Mouse (Mus musculus): Measurements from ENCODE around the gene Myo10. TPM values are rescaled to one million over a fixed set of nuclear protein-coding genes. Genes with fewer than 3 reads are reported as not detected.

Gene Myo10
- total and polyA plus RNA-seq, 2 experiments from 2014 or later: 29.2 to 30.0 TPM

DNA sequence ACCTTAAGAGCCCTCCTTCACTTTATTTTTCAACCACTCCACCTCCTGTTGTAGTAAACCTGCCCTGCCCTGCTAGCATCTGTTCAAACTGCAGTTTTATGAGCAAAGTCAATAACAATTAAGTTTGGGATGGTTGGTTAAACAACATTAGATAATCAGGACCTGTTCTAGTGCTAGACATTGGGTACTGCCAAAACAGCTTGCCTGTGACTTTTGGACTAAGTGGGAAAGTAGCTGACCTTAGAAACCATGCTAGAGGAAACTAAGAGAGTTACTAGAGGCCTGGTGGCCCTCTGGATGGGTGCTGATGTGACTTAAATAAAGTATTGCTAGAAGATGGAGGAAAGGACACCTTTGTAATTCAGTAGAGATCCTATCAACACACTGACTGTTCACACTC is 199.7 kb downstream of the Myo10 start:
- Histone ChIP-seq H3K9me3 (ENCODE audit: low read length) (no peaks in the 10 kb centered on the region), H3K4me3 (ENCODE audit: low read length) (no peak overlapping the region), H3K27me3 (ENCODE audit: insufficient read depth, low read length) (no peaks in the 10 kb centered on the region), H3K4me1 (ENCODE audit: insufficient read depth, low read length) (no peaks in the 10 kb centered on the region), H3K36me3 (ENCODE audit: insufficient read depth, low read length) (no peaks in the 10 kb centered on the region), H3K9ac (replicated peaks; ENCODE audit: low read length) (no peak overlapping the region), H3K27ac (no peak overlapping the region), H3K4me2 (ENCODE audit: low read depth, low read length) (no peak overlapping the region)
- DNase-seq (ENCODE audit: low spot score) (no peak), ATAC-seq (no peak)
- no peak for TF ChIP-seq CTCF (IDR thresholded peaks at IDR 0.05; ENCODE audit: low read depth)

DNA sequence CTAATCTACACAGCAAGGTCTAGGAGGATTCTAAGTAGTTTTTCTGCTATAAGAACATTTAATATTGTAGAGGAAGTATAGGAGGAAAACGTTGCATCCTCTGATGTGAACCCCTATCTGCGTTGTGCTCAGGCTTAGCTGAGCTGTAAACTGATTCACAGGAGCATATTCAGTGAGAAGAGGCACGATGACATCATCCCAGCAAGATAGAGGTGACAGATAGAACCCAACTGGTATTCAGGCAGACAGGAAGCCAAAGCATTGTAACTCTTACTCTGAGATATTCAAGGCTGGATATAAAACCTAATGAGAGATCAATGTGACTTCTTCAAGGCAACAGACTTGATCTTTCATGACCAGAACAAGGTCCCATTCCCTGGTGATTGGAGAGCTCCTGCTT is 200.3 kb downstream of the Myo10 start:
- no peak for TF ChIP-seq CTCF (IDR thresholded peaks at IDR 0.05; ENCODE audit: low read depth)
- no peaks in the 10 kb centered on the region for H3K9me3 ChIP-seq (ENCODE audit: low read length)

DNA sequence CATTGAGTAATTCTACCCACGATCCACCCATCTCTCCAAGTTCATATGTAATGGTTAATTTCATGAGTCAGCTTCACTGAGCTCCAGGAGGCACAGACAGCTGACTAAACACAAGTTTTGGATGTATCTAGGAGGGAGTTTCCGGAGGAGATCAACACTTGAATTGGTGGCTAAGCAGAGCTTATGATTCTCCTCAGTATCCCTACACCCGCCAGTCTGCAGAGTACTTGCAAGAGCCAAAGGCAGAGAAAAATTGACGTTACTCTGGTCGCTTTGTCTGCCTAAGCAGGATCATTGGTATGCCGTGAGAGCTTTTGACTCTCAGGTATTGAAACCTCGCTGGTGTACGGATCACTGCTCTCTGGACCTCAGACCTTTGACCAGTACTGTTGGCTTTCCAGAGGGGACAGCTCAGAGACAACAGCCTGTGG is 204.2 kb downstream of the Myo10 start:
- ATAC-seq (no peak), DNase-seq (ENCODE audit: low spot score) (no peak)
- TF ChIP-seq CTCF (IDR thresholded peaks at IDR 0.05; ENCODE audit: low read depth): no peak
- 79% methylated on average over 8 of the region's 8 CpGs for WGBS
- Histone ChIP-seq H3K4me1 (ENCODE audit: insufficient read depth, low read length) (no peaks in the 10 kb centered on the region), H3K27me3 (ENCODE audit: insufficient read depth, low read length) (no peaks in the 10 kb centered on the region), H3K36me3 (ENCODE audit: insufficient read depth, low read length) (no peaks in the 10 kb centered on the region), H3K4me3 (ENCODE audit: low read length) (no peak overlapping the region), H3K9me3 (ENCODE audit: low read length) (no peaks in the 10 kb centered on the region), H3K27ac (no peak overlapping the region), H3K9ac (replicated peaks; ENCODE audit: low read length) (no peak overlapping the region), H3K4me2 (ENCODE audit: low read depth, low read length) (no peak overlapping the region)

More for the DNA sequence above, 200.3 kb downstream of the Myo10 start:
- no peaks in the 10 kb centered on the region for H3K27me3 ChIP-seq (ENCODE audit: insufficient read depth, low read length)
- H3K4me2 ChIP-seq (ENCODE audit: low read depth, low read length): no peak overlapping the region
- no peak overlapping the region for H3K9ac ChIP-seq (replicated peaks; ENCODE audit: low read length)
- H3K27ac ChIP-seq: no peak overlapping the region
- 61% methylated on average over 3 of the region's 3 CpGs for WGBS
- ATAC-seq: no peak
- no peak for DNase-seq (ENCODE audit: low spot score)
- H3K4me3 ChIP-seq (ENCODE audit: low read length): no peak overlapping the region
- H3K36me3 ChIP-seq (ENCODE audit: insufficient read depth, low read length): no peaks in the 10 kb centered on the region
- H3K4me1 ChIP-seq (ENCODE audit: insufficient read depth, low read length): no peaks in the 10 kb centered on the region

DNA sequence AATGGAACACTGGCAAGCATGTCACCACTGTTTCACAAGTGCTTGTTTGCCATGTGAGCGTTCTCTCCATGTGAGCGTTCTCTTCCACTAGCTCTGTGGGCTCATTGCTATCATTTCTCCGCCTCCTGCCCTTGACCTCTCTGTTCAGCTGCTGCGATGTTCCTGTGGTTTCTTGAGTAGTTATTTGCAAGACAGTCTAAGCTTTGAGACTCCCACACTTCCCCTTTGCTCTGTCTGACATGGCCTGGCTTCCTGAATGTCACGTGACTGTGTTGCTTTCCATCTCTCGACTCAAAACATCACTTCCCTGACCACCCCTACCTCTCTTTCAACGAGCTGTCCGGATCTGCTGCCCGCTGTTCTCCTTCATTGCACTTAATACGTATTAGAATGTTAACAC is 206.1 kb downstream of the Myo10 start:
- H3K9ac ChIP-seq (replicated peaks; ENCODE audit: low read length): no peak overlapping the region
- no peak overlapping the region for H3K27ac ChIP-seq
- no peaks in the 10 kb centered on the region for H3K27me3 ChIP-seq (ENCODE audit: insufficient read depth, low read length)
- DNase-seq (ENCODE audit: low spot score) (no peak), ATAC-seq (no peak)
- no peak overlapping the region for H3K4me3 ChIP-seq (ENCODE audit: low read length)
- no peak for TF ChIP-seq CTCF (IDR thresholded peaks at IDR 0.05; ENCODE audit: low read depth)
- WGBS: 75% methylated on average over 10 of the region's 10 CpGs
- no peaks in the 10 kb centered on the region for H3K9me3 ChIP-seq (ENCODE audit: low read length)
- no peaks in the 10 kb centered on the region for H3K36me3 ChIP-seq (ENCODE audit: insufficient read depth, low read length)
- H3K4me1 ChIP-seq (ENCODE audit: insufficient read depth, low read length): no peaks in the 10 kb centered on the region
- no peak overlapping the region for H3K4me2 ChIP-seq (ENCODE audit: low read depth, low read length)

DNA sequence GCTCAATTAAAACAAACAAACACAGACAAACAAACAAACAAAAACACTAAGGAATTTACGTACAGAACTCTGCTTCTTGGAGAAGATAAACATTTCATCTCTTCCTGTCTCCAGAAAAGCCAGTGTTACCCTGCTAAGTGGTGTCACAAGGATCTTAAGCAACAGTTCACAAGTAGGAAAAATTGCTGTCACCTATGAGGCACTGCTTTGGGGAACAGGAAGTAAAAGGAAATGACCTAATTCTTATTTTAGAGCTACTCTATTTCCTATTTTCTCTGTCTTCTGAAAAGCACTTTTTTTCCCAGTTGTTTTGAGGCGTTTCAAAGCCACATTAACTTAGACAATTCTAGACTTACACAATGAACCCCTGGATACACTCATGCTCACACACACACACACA is 208.1 kb downstream of the Myo10 start:
- 78% methylated on average over 2 of the region's 2 CpGs for WGBS
- no peak for ATAC-seq
- H3K27ac ChIP-seq: no peak overlapping the region

DNA sequence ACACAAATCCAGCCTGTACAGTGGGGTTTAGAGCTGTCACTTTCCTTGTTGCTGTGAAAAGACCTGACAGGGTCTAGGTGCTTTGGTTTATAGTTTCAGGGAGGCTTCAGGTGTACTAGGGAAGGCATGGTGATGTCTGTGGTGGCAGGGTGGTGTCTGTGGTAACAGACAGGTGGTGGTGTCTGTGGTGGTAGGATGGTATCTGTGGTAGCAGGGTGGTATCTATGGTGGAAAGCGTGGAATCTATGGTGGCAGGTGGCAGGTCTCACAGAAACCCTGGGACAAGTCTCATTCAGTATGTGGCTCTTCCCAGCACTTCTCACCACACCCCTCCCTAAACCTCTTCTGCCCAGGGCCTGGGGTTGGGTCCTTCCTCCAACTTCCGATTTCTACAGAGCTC is 212.0 kb downstream of the Myo10 start:
- Histone ChIP-seq H3K4me1 (ENCODE audit: insufficient read depth, low read length) (no peaks in the 10 kb centered on the region), H3K27ac (no peak overlapping the region), H3K4me3 (ENCODE audit: low read length) (no peak overlapping the region), H3K27me3 (ENCODE audit: insufficient read depth, low read length) (no peaks in the 10 kb centered on the region), H3K36me3 (ENCODE audit: insufficient read depth, low read length) (no peaks in the 10 kb centered on the region), H3K9ac (replicated peaks; ENCODE audit: low read length) (no peak overlapping the region), H3K9me3 (ENCODE audit: low read length) (no peaks in the 10 kb centered on the region), H3K4me2 (ENCODE audit: low read depth, low read length) (no peak overlapping the region)
- ATAC-seq (no peak), DNase-seq (ENCODE audit: low spot score) (no peak)
- TF ChIP-seq CTCF (IDR thresholded peaks at IDR 0.05; ENCODE audit: low read depth): no peak
- 82% methylated on average over 2 of the region's 2 CpGs for WGBS

More for the DNA sequence above, 208.1 kb downstream of the Myo10 start:
- Histone ChIP-seq H3K4me2 (ENCODE audit: low read depth, low read length) (no peak overlapping the region), H3K27me3 (ENCODE audit: insufficient read depth, low read length) (no peaks in the 10 kb centered on the region), H3K9me3 (ENCODE audit: low read length) (no peaks in the 10 kb centered on the region), H3K9ac (replicated peaks; ENCODE audit: low read length) (no peak overlapping the region), H3K4me3 (ENCODE audit: low read length) (no peak overlapping the region), H3K36me3 (ENCODE audit: insufficient read depth, low read length) (no peaks in the 10 kb centered on the region), H3K4me1 (ENCODE audit: insufficient read depth, low read length) (no peaks in the 10 kb centered on the region)
- DNase-seq (ENCODE audit: low spot score): no peak
- TF ChIP-seq CTCF (IDR thresholded peaks at IDR 0.05; ENCODE audit: low read depth): no peak

DNA sequence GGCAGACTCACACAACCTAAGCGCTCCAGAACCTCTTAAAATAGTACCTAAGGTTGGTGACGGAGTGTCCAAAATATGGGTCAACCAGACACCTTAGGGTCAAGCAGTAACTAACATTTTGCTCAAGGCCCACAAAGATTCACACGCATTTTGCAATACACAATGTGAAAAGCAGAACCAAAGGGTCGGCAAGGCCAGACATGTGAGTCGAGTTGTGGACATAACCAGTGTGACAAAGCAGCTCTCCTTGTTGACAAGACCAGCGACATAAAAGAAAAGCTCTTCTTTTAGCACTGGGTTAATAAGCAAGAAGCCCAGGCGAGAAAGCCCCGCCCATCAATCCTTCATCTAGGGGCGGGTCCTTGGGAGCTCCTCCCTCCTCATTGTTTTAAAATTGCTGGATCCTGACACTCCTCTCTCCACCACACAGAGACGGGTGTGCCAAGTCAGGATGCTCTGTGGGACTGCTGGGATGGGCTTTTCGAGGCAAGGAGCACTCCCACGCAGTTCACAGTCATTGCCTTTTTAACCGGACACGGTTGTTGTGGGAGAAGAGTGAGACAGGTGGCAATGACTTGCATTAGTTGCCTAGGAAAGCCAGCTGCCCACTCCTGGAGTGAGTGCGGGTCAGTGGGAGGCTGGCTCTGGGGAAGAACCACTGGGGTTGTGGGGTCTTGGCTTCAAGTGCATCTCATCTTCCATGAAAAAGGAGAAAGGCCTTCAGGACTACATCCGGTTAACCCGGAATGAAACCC is 212.8 kb downstream of the Myo10 start:
- Histone ChIP-seq H3K4me2 (ENCODE audit: low read depth, low read length) (no peak overlapping the region), H3K27me3 (ENCODE audit: insufficient read depth, low read length) (no peaks in the 10 kb centered on the region), H3K27ac (no peak overlapping the region), H3K4me3 (ENCODE audit: low read length) (no peak overlapping the region), H3K9ac (replicated peaks; ENCODE audit: low read length) (no peak overlapping the region), H3K9me3 (ENCODE audit: low read length) (no peaks in the 10 kb centered on the region), H3K4me1 (ENCODE audit: insufficient read depth, low read length) (no peaks in the 10 kb centered on the region), H3K36me3 (ENCODE audit: insufficient read depth, low read length) (no peaks in the 10 kb centered on the region)
- TF ChIP-seq CTCF (IDR thresholded peaks at IDR 0.05; ENCODE audit: low read depth): no peak
- ATAC-seq (no peak), DNase-seq (ENCODE audit: low spot score) (no peak)
- WGBS: 86% methylated on average over 17 of the region's 17 CpGs

All from hindbrain, postnatal 0 days (tissue).